Mouse (Mus musculus) heart, embryonic 13.5 days (tissue): ENCODE data around the gene Commd1. TPM values are rescaled to one million over a fixed set of nuclear protein-coding genes. Genes with fewer than 3 reads are reported as not detected.
A peak's percentile ranks its signal among the peaks of the same experiment; 100 is the strongest.

Source experiments
- ATAC-seq: fragments of 200-750 bp; cut with Nextera tagmentation; 2 replicates; pipeline ENCODE4 v1.8.0; 2017; ENCODE audit warnings: moderate TSS enrichment; ENCODE audit not compliant: insufficient number of reproducible peaks, low FRiP score, low TSS enrichment; ENCODE audit errors: extremely low read depth
- H3K27ac ChIP-seq: fragments of 300-500 bp; sonication (generic); replicated peaks from 2 replicates; pipeline ENCODE4 v1.5.1; 2015; ENCODE audit warnings: moderate library complexity, mild to moderate bottlenecking, inconsistent platforms
- H3K27me3 ChIP-seq: fragments of 300-500 bp; sonication (generic); replicated peaks from 2 replicates; pipeline ENCODE4 v1.6.1; 2015; ENCODE audit warnings: mild to moderate bottlenecking, inconsistent platforms
- H3K36me3 ChIP-seq: fragments of 300-500 bp; sonication (generic); 2 replicates; pipeline ENCODE4 v1.6.1; 2015; ENCODE audit warnings: mild to moderate bottlenecking, inconsistent platforms
- H3K4me1 ChIP-seq: fragments of 300-500 bp; sonication (generic); 2 replicates; pipeline ENCODE4 v1.6.1; 2015; ENCODE audit warnings: inconsistent platforms
- H3K4me2 ChIP-seq: fragments of 300-500 bp; sonication (generic); 2 replicates; pipeline ENCODE4 v1.6.1; 2015; ENCODE audit warnings: inconsistent platforms, mild to moderate bottlenecking, moderate library complexity
- H3K4me3 ChIP-seq: fragments of 300-500 bp; sonication (generic); 2 replicates; pipeline ENCODE4 v1.5.1; 2015; ENCODE audit warnings: moderate library complexity, mild to moderate bottlenecking, inconsistent platforms
- H3K9ac ChIP-seq: fragments of 300-500 bp; sonication (generic); 2 replicates; pipeline ENCODE4 v1.6.1; 2015; ENCODE audit warnings: inconsistent platforms, mild to moderate bottlenecking, moderate library complexity
- H3K9me3 ChIP-seq: fragments of 300-500 bp; sonication (generic); 2 replicates; pipeline ENCODE4 v1.6.1; 2016; ENCODE audit warnings: inconsistent platforms
- WGBS: fragments of 180-500 bp; shearing (Covaris S2); methylation state at CpG from one replicate; pipeline ENCODE4 v1.1.7; 2015; ENCODE audit warnings: mixed read lengths; 5-methylcytosine and 5-hydroxymethylcytosine counted together
- polyA plus RNA-seq: library from polyadenylated mRNA; unstranded; fragments of >200 nt; fragmentation: Nextera tagmentation; extraction: Ambion mirVana; gene quantifications from 2 replicates; pipeline ENCODE4 v1.2.1, GENCODE M21; 2015

Commd1 gene
- polyA plus RNA-seq, 1 experiment from 2014 or later, result 309 TPM

- H3K4me1 ChIP-seq, result peaks cover 25% of the 10 kb centered on the region
- H3K4me2 ChIP-seq, result no peak overlapping the region
- H3K27ac ChIP-seq, result no peak overlapping the region
- H3K36me3 ChIP-seq, result no peaks in the 10 kb centered on the region
- H3K27me3 ChIP-seq, result peaks cover under 1% of the 10 kb centered on the region; the same call in 1 of the 2 replicates
- no peak overlapping the region for H3K9ac ChIP-seq
- no peak overlapping the region for H3K4me3 ChIP-seq
- no peaks in the 10 kb centered on the region for H3K9me3 ChIP-seq
- WGBS, result 73% methylated on average over 8 of the region's 8 CpGs
- no peak for ATAC-seq
Measured at GRCm38 (mm10) chr11:22868582-22868981, 113.6 kb downstream of the Commd1 start.

- no peak overlapping the region for H3K4me2 ChIP-seq
- H3K27me3 ChIP-seq, result peaks cover 7% of the 10 kb centered on the region
- no peak overlapping the region for H3K27ac ChIP-seq
- H3K9ac ChIP-seq, result no peak overlapping the region
- no peaks in the 10 kb centered on the region for H3K9me3 ChIP-seq
- peaks cover 17% of the 10 kb centered on the region for H3K4me1 ChIP-seq
- WGBS, result 67% methylated on average over 5 of the region's 5 CpGs
- no peaks in the 10 kb centered on the region for H3K36me3 ChIP-seq
- ATAC-seq, result no peak
- H3K4me3 ChIP-seq, result no peak overlapping the region
Measured at GRCm38 (mm10) chr11:22867691-22868090, 114.5 kb downstream of the Commd1 start.

- H3K27ac ChIP-seq, result no peak overlapping the region
- 0 out of 2 replicates have a peak, but pooled peaks cover 1% of the 10 kb centered on the region for H3K4me1 ChIP-seq
- H3K36me3 ChIP-seq, result no peaks in the 10 kb centered on the region
- no peak overlapping the region for H3K9ac ChIP-seq
- no peak for ATAC-seq
- no peak overlapping the region for H3K4me3 ChIP-seq
- no peak overlapping the region for H3K4me2 ChIP-seq
- H3K9me3 ChIP-seq, result no peaks in the 10 kb centered on the region
- peaks cover 7% of the 10 kb centered on the region for H3K27me3 ChIP-seq
- 78% methylated on average over 7 of the region's 7 CpGs for WGBS
Measured at GRCm38 (mm10) chr11:22865635-22866246, 116.4 kb downstream of the Commd1 start.

- Histone ChIP-seq H3K27ac (no peak overlapping the region), H3K27me3 (peaks cover 7% of the 10 kb centered on the region), H3K4me3 (no peak overlapping the region), H3K4me1 (peaks cover 6% of the 10 kb centered on the region; the same call in 1 of the 2 replicates), H3K9me3 (no peaks in the 10 kb centered on the region), H3K9ac (no peak overlapping the region), H3K4me2 (no peak overlapping the region), H3K36me3 (no peaks in the 10 kb centered on the region)
- no peak for ATAC-seq
- WGBS, result 66% methylated on average over 8 of the region's 8 CpGs
Measured at GRCm38 (mm10) chr11:22864305-22865060, 117.7 kb downstream of the Commd1 start.

- WGBS, result 34% methylated on average over 4 of the region's 4 CpGs
- Histone ChIP-seq H3K4me2 (no peak overlapping the region), H3K27me3 (peaks cover 11% of the 10 kb centered on the region), H3K4me1 (peaks cover 8% of the 10 kb centered on the region), H3K27ac (no peak overlapping the region), H3K9ac (no peak overlapping the region), H3K4me3 (no peak overlapping the region), H3K36me3 (no peaks in the 10 kb centered on the region), H3K9me3 (no peaks in the 10 kb centered on the region)
- ATAC-seq, result no peak
Measured at GRCm38 (mm10) chr11:22863581-22863980, 118.6 kb downstream of the Commd1 start.

GRCm38 (mm10) chr11:22861315-22861714 is 120.9 kb downstream of the Commd1 start:
- WGBS, result 67% methylated on average over 4 of the region's 4 CpGs
- no peak overlapping the region for H3K4me2 ChIP-seq
- ATAC-seq, result no peak

GRCm38 (mm10) chr11:22860335-22861227 is 121.6 kb downstream of the Commd1 start, which contains the start of gene B3gnt2:
Gene B3gnt2, minus strand, starts transcription at chr11:22860961.
- Histone ChIP-seq H3K9ac (peak within 1 kb of the TSS; percentile 88), H3K36me3 (no peaks in the 10 kb centered on the region), H3K9me3 (no peaks in the 10 kb centered on the region), H3K27ac (peak within 1 kb of the TSS; percentile 85), H3K4me1 (peaks cover 17% of the 10 kb centered on the region), H3K4me3 (peak within 1 kb of the TSS; percentile 85), H3K27me3 (peaks cover 27% of the 10 kb centered on the region), H3K4me2 (peak within 1 kb of the TSS; percentile 100)
- 7% methylated on average over 41 of the region's 41 CpGs for WGBS
- ATAC-seq, result no peak

More at GRCm38 (mm10) chr11:22861315-22861714, 120.9 kb downstream of the Commd1 start:
- Histone ChIP-seq H3K27ac (no peak overlapping the region), H3K36me3 (no peaks in the 10 kb centered on the region), H3K4me3 (no peak overlapping the region), H3K9ac (no peak overlapping the region), H3K4me1 (peaks cover 17% of the 10 kb centered on the region), H3K9me3 (no peaks in the 10 kb centered on the region), H3K27me3 (peaks cover 27% of the 10 kb centered on the region)

- ATAC-seq, result peak; percentile 85
Measured at GRCm38 (mm10) chr11:22859633-22860334, 122.4 kb downstream of the Commd1 start.

GRCm38 (mm10) chr11:22859301-22859632 is 122.9 kb downstream of the Commd1 start:
- 0% methylated on average over 29 of the region's 41 CpGs for WGBS
- peak; percentile 70 for ATAC-seq
- H3K4me1 ChIP-seq, result peaks cover 17% of the 10 kb centered on the region
- peak overlapping the region; percentile 88 for H3K9ac ChIP-seq
- H3K27ac ChIP-seq, result peak overlapping the region; percentile 85
- H3K4me2 ChIP-seq, result peak overlapping the region; percentile 100
- H3K36me3 ChIP-seq, result no peaks in the 10 kb centered on the region
- H3K27me3 ChIP-seq, result peaks cover 27% of the 10 kb centered on the region
- peak overlapping the region; percentile 85 for H3K4me3 ChIP-seq
- H3K9me3 ChIP-seq, result no peaks in the 10 kb centered on the region

More at GRCm38 (mm10) chr11:22859633-22860334, 122.4 kb downstream of the Commd1 start:
- WGBS, result under 1% methylated on average over 55 of the region's 55 CpGs
- Histone ChIP-seq H3K27ac (peak overlapping the region; percentile 85), H3K36me3 (no peaks in the 10 kb centered on the region), H3K4me3 (peak overlapping the region; percentile 85), H3K9ac (peak overlapping the region; percentile 88), H3K4me1 (peaks cover 17% of the 10 kb centered on the region), H3K9me3 (no peaks in the 10 kb centered on the region), H3K4me2 (peak overlapping the region; percentile 100), H3K27me3 (peaks cover 27% of the 10 kb centered on the region)

- H3K4me2 ChIP-seq, result peak overlapping the region; percentile 100
- H3K9ac ChIP-seq, result peak overlapping the region; percentile 88
- no peak for ATAC-seq
- peaks cover 26% of the 10 kb centered on the region for H3K27me3 ChIP-seq
- peak overlapping the region; percentile 85; the same call in 1 of the 2 replicates for H3K27ac ChIP-seq
- H3K4me3 ChIP-seq, result peak overlapping the region; percentile 85
- WGBS, result 3% methylated on average over 50 of the region's 50 CpGs
- peaks cover 21% of the 10 kb centered on the region for H3K4me1 ChIP-seq
- H3K9me3 ChIP-seq, result no peaks in the 10 kb centered on the region
- H3K36me3 ChIP-seq, result no peaks in the 10 kb centered on the region
Measured at GRCm38 (mm10) chr11:22858441-22859300, 123.5 kb downstream of the Commd1 start.
